Mouse (Mus musculus) mature B cell (primary cell): Measurements from ENCODE around the gene Hnrnpd.

Source experiments
- in situ Hi-C: fragments of 300-500 bp; cut with MboI; formaldehyde crosslinking; loops from 2 replicates; pipeline ENCODE4 v1.14.3; 2019

The Hnrnpd gene

GRCm38 (mm10) chr5:99978699-99979442 is at the start of gene Hnrnpd, which contains the start of gene 4930524J08Rik:
Gene Hnrnpd (minus strand): TSS chr5:99978938.
Gene 4930524J08Rik (plus strand): TSS chr5:99979061.
- in situ Hi-C loops = no loop called here

GRCm38 (mm10) chr5:100024868-100025267 is 46.1 kb upstream of the Hnrnpd start:
- in situ Hi-C loops = loop anchor here (25.0 kb wide), 1 partner anchor 813 kb away; no protein-coding TSS in a partner anchor

GRCm38 (mm10) chr5:100024403-100024802 is 45.7 kb upstream of the Hnrnpd start:
- in situ Hi-C loops = no loop called here

- in situ Hi-C loops = no loop called here
Measured at GRCm38 (mm10) chr5:100020089-100020488, 41.4 kb upstream of the Hnrnpd start.

- in situ Hi-C loops = no loop called here
Measured at GRCm38 (mm10) chr5:100012599-100012998, 33.9 kb upstream of the Hnrnpd start.

- in situ Hi-C loops = no loop called here
Measured at GRCm38 (mm10) chr5:100008485-100008884, 29.7 kb upstream of the Hnrnpd start.

- in situ Hi-C loops = no loop called here
Measured at GRCm38 (mm10) chr5:100007040-100007375, 28.3 kb upstream of the Hnrnpd start.

GRCm38 (mm10) chr5:100006324-100007039 is 27.7 kb upstream of the Hnrnpd start:
- in situ Hi-C loops = no loop called here

GRCm38 (mm10) chr5:100005896-100006295 is 27.2 kb upstream of the Hnrnpd start:
- in situ Hi-C loops = no loop called here

- in situ Hi-C loops = no loop called here
Measured at GRCm38 (mm10) chr5:100005431-100005830, 26.7 kb upstream of the Hnrnpd start.

- in situ Hi-C loops = no loop called here
Measured at GRCm38 (mm10) chr5:100003895-100004294, 25.2 kb upstream of the Hnrnpd start.

GRCm38 (mm10) chr5:100000500-100000899 is 21.8 kb upstream of the Hnrnpd start:
- in situ Hi-C loops = no loop called here

- in situ Hi-C loops = no loop called here
Measured at GRCm38 (mm10) chr5:100000048-100000447, 21.3 kb upstream of the Hnrnpd start.

GRCm38 (mm10) chr5:99994680-99995079 is 15.9 kb upstream of the Hnrnpd start:
- in situ Hi-C loops = no loop called here

- in situ Hi-C loops = no loop called here
Measured at GRCm38 (mm10) chr5:99994166-99994565, 15.4 kb upstream of the Hnrnpd start.

- in situ Hi-C loops = loop anchor here (5.0 kb wide), 1 partner anchor 54 kb away; the partner anchor contains the start of genes Enoph1 and Hnrnpdl
Measured at GRCm38 (mm10) chr5:99983452-99984061, 4.8 kb upstream of the Hnrnpd start.

- in situ Hi-C loops = no loop called here
Measured at GRCm38 (mm10) chr5:99977516-99978301, 1.0 kb downstream of the Hnrnpd start.

GRCm38 (mm10) chr5:99976334-99976955 is 2.3 kb downstream of the Hnrnpd start:
- in situ Hi-C loops = no loop called here

- in situ Hi-C loops = no loop called here
Measured at GRCm38 (mm10) chr5:99975776-99976175, 3.0 kb downstream of the Hnrnpd start.

- in situ Hi-C loops = no loop called here
Measured at GRCm38 (mm10) chr5:99975061-99975460, 3.7 kb downstream of the Hnrnpd start.

GRCm38 (mm10) chr5:99973941-99974340 is 4.8 kb downstream of the Hnrnpd start:
- in situ Hi-C loops = no loop called here
